Mouse (Mus musculus) intestine, postnatal 0 days (tissue): ENCODE measurements around the gene Gemin8. TPM values are rescaled to one million over a fixed set of nuclear protein-coding genes. Genes with fewer than 3 reads are reported as not detected.
A peak's percentile ranks its signal among the peaks of the same experiment; 100 is the strongest.

Source experiments
- ATAC-seq: fragments of 200-750 bp; cut with Nextera tagmentation; 2 replicates; pipeline ENCODE4 v1.8.0; 2017; ENCODE audit warnings: mild to moderate bottlenecking, moderate TSS enrichment, moderate library complexity
- H3K27ac ChIP-seq: fragments of 300-500 bp; sonication (generic); 2 replicates; pipeline ENCODE4 v1.5.1; 2014; ENCODE audit warnings: mild to moderate bottlenecking, low read depth, low read length, moderate library complexity
- H3K27me3 ChIP-seq: fragments of 300-500 bp; sonication (generic); replicated peaks from 2 replicates; pipeline ENCODE4 v1.6.1; 2014; ENCODE audit warnings: low read length, mixed read lengths; ENCODE audit not compliant: control insufficient read depth, insufficient read depth
- H3K36me3 ChIP-seq: fragments of 300-500 bp; sonication (generic); 2 replicates; pipeline ENCODE4 v1.6.1; 2014; ENCODE audit warnings: mild to moderate bottlenecking, moderate library complexity; ENCODE audit not compliant: control insufficient read depth, insufficient read depth
- H3K4me1 ChIP-seq: fragments of 300-500 bp; sonication (generic); replicated peaks from 2 replicates; pipeline ENCODE4 v1.6.1; 2014; ENCODE audit warnings: antibody characterized with exemption, low read length, mixed read lengths; ENCODE audit not compliant: control insufficient read depth, insufficient read depth
- H3K4me2 ChIP-seq: fragments of 300-500 bp; sonication (generic); replicated peaks from 2 replicates; pipeline ENCODE4 v1.6.1; 2014; ENCODE audit warnings: low read depth, mild to moderate bottlenecking, moderate library complexity
- H3K4me3 ChIP-seq: fragments of 300-500 bp; sonication (generic); 2 replicates; pipeline ENCODE4 v1.5.1; 2014; ENCODE audit warnings: low read depth, low read length
- H3K9ac ChIP-seq: fragments of 300-500 bp; sonication (generic); 2 replicates; pipeline ENCODE4 v1.6.1; 2014; ENCODE audit warnings: mild to moderate bottlenecking, low read depth, low read length
- H3K9me3 ChIP-seq: fragments of 300-500 bp; sonication (generic); 2 replicates; pipeline ENCODE4 v1.6.1; 2016; ENCODE audit warnings: mixed run types; ENCODE audit not compliant: control insufficient read depth
- CTCF ChIP-seq: sonication (generic); IDR thresholded peaks from 2 replicates; pipeline ENCODE4 v1.5.1; 2016; ENCODE audit warnings: low read depth, mild to moderate bottlenecking, control low read depth, antibody characterized with exemption, moderate library complexity
- WGBS: fragments of 180-500 bp; shearing (Covaris S2); extraction: QIAGEN DNeasy Blood & Tissue Kit; methylation state at CpG from one replicate; pipeline ENCODE4 v1.1.7; 2014; 5-methylcytosine and 5-hydroxymethylcytosine counted together
- polyA plus RNA-seq: library from polyadenylated mRNA; unstranded; fragments of >200 nt; fragmentation: Nextera tagmentation; extraction: Ambion mirVana; gene quantifications from 2 replicates; pipeline ENCODE4 v1.2.1, GENCODE M21; 2015

Gene Gemin8
- polyA plus RNA-seq: 2.3 and 2.4 TPM in 2 replicates

DNA sequence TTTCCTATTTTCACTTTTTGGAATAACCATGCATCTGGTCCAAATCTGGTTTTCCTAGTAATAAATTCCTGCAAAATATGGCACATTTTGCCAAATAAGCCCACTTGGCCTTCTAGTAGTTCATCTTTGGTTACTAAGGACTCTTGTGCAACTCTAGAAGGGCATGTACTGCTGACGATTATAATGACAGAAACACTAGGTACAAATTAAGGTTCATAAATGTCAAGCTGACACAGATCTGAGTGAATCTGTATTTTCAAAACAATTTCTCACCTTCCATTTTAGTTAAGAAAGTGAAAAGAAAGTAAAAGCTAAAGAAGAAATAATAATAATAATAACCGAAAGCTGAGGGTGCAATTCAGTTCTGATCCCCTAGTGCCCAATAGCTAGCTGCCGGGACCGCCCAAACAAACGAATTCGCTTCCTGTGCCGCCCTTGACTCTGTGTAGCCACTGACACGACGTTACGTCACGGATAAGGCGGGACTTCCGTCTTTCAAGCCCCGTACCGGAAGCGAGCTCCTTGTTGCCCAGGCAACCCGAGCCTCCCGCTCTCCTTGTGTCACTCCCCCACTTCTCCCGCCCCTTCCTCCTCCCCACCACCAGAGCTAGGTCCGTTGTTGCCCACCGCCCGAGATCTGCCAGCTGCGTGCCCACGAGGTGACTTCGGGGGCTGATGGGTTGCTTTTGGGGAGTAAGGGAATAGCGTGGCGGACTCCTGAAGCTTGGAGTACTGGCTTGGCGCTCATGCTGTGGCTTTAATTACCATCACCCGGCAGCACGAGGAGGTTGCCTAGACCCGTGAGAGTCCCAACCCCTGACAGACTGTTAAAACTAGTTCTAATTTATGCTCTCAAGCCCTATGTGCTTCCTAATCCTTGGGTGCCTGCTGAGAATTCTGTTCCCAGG lies at the start of gene Gemin8:
TSS of gene Gemin8 (plus strand) at position 563 of the 908 bp plus-strand sequence.
- H3K27ac ChIP-seq: no peak within 1 kb of the TSS
- WGBS: 19% methylated on average over 31 of the region's 31 CpGs
- H3K9ac ChIP-seq: peak within 1 kb of the TSS; percentile 26; the same call in 1 of the 2 replicates
- H3K36me3 ChIP-seq: no peaks in the 10 kb centered on the region
- H3K4me2 ChIP-seq: peak within 1 kb of the TSS; percentile 64
- H3K4me1 ChIP-seq: no peaks in the 10 kb centered on the region
- H3K4me3 ChIP-seq: peak within 1 kb of the TSS; percentile 65
- ATAC-seq: peak; percentile 100
- H3K27me3 ChIP-seq: no peaks in the 10 kb centered on the region
- TF ChIP-seq CTCF: peak; percentile 34; the same call in 1 of the 2 replicates
- H3K9me3 ChIP-seq: no peaks in the 10 kb centered on the region

DNA sequence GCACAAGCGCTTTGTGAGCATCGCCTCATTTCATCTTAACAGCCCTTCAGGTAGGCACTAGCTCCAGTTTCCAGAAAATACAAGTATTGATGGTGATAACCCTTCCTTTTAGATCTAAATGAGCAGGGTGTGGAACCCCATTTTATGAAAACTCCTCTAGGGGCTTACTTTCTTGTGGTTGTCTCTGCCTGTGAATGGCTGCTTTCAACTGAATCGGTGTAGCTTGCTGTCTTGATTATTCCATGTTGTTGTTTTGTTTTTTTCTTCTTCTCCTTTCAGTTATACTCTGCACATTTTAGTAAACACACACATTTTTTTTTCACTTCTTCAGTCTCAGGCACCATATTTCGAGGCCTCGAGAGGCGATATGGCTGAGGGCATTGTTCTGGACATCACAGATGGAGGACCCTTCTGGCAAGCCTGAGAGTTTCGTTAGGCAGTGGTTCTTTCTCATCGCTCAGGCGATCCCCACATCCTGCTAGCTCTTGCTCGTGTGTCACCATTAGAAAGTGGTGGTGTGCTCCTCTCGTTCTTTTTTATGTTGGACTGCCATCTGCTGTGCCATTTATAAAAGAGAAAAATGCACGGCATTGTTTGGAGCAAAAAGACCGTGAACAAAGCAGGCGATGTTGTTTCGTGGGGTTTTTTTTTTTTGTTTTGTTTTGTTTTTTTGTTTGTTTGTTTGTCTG lies 23.0 kb upstream of the Gemin8 start:
- Histone ChIP-seq H3K36me3 (no peaks in the 10 kb centered on the region), H3K4me3 (no peak overlapping the region), H3K9me3 (no peaks in the 10 kb centered on the region), H3K27me3 (no peaks in the 10 kb centered on the region), H3K4me2 (no peak overlapping the region), H3K4me1 (no peaks in the 10 kb centered on the region), H3K27ac (no peak overlapping the region), H3K9ac (no peak overlapping the region)
- TF ChIP-seq CTCF: no peak
- ATAC-seq: no peak
- WGBS: 84% methylated on average over 15 of the region's 15 CpGs

DNA sequence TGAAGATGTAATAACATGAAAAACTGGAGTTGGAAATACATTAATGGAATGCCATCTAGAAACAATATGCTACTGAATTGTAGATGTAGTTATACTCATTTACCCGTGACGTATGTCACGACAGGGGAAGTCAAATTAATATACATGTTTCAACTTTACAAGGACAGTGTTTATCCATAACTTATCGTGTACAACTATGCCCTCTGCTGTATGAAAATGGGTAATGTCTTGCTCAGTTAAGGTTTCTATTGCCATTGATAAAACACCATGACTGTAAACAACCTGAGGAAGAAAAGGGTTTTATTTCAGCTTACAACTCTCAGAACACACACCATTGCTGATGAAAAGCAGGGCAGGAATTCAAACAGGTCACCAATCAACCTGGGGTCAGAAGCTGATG lies 7.5 kb upstream of the Gemin8 start:
- H3K9me3 ChIP-seq: no peaks in the 10 kb centered on the region
- 57% methylated on average over 4 of the region's 4 CpGs for WGBS
- TF ChIP-seq CTCF: peak; percentile 62
- no peak overlapping the region for H3K27ac ChIP-seq
- no peak overlapping the region for H3K4me2 ChIP-seq
- H3K4me1 ChIP-seq: no peaks in the 10 kb centered on the region
- H3K36me3 ChIP-seq: no peaks in the 10 kb centered on the region
- no peak overlapping the region for H3K9ac ChIP-seq
- H3K27me3 ChIP-seq: no peaks in the 10 kb centered on the region
- no peak for ATAC-seq
- H3K4me3 ChIP-seq: no peak overlapping the region

DNA sequence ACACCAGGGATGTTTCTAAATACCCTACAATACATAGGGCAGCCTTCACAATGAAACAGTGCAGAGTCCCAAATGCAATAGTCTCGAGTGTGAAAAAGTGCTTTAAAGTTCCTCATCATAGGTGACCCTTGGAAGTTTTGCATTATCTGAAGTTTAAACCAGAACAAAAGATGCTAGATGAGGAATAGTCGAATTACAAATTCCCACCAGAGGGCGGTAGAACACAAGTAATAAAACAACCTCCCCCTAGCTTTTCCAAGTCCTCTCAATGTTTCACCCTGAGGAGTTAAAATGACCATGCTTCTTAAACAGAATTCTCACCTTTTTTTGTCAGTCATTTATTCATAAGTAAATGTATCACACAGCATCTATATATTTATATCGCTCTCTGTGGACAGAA lies 2.9 kb upstream of the Gemin8 start:
- Histone ChIP-seq H3K9me3 (no peaks in the 10 kb centered on the region), H3K4me2 (no peak overlapping the region), H3K27ac (no peak overlapping the region), H3K27me3 (no peaks in the 10 kb centered on the region), H3K36me3 (no peaks in the 10 kb centered on the region), H3K4me3 (no peak overlapping the region), H3K4me1 (no peaks in the 10 kb centered on the region), H3K9ac (no peak overlapping the region)
- ATAC-seq: no peak
- 8% methylated on average over 4 of the region's 4 CpGs for WGBS
- peak; percentile 69 for TF ChIP-seq CTCF

DNA sequence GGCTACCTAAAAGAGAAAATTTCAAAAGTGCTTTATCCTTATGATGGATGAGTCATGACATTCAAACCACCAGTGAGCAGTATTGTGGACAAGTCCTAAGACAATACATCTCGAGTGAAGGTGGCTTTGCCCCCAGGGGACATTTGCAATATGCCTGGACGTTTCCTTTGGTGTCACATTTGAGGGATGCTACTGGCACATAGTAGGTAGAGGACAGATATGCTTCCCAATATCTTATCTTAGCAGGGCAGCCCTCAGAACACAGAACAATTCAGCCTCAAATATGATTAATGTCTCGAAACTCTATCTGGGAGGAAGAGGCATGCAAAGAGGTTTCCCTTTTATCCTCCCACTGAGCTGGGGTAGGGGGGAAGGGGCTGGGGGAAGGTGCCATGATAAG lies 2.3 kb upstream of the Gemin8 start:
- Histone ChIP-seq H3K4me1 (no peaks in the 10 kb centered on the region), H3K4me2 (no peak overlapping the region), H3K36me3 (no peaks in the 10 kb centered on the region), H3K27ac (no peak overlapping the region), H3K4me3 (no peak overlapping the region), H3K9ac (no peak overlapping the region), H3K27me3 (no peaks in the 10 kb centered on the region), H3K9me3 (no peaks in the 10 kb centered on the region)
- WGBS: 56% methylated on average over 3 of the region's 3 CpGs
- no peak for TF ChIP-seq CTCF
- ATAC-seq: no peak
